Comparison of ENCODE assay signal across 10 mouse cellular contexts in genomic region chr14:27105731-27106457, GRCm38 (mm10). TPM values are rescaled to one million over a fixed set of nuclear protein-coding genes. Genes with fewer than 3 reads are reported as not detected.
DNase-seq lines count a peak whose midpoint lies in the region; ATAC-seq and TF ChIP-seq lines count a peak whose summit lies in the region.
"Had no signal": no experiment of that assay in that cellular context is flagged by ENCODE, and none has a peak within 500 bp of the region (broad histone marks: within the 10 kb centered on the region; RNA-seq: fewer than 3 reads in every experiment).

No protein-coding gene starts in this region.

- no peak for ATAC-seq in embryonic facial prominence, embryonic 11.5 days (replicated peaks; ENCODE audit: insufficient number of reproducible peaks, low FRiP score, low TSS enrichment, low read depth)
- no peak for ATAC-seq in intestine, embryonic 16.5 days

- H3K4me3 ChIP-seq in embryonic facial prominence, embryonic 11.5 days (ENCODE audit: low read depth, low read length): no peak overlapping the region
- no peak overlapping the region for H3K4me3 ChIP-seq in intestine, embryonic 16.5 days (ENCODE audit: low read length)
- H3K4me3 ChIP-seq in kidney, adult 2 months (ENCODE audit: insufficient read depth, low read depth, low read length): no peak overlapping the region

- H3K9ac ChIP-seq in embryonic facial prominence, embryonic 11.5 days (replicated peaks; ENCODE audit: low read length): no peak overlapping the region
- H3K9ac ChIP-seq in intestine, embryonic 16.5 days (ENCODE audit: low read depth, low read length): no peak overlapping the region
- H3K9ac ChIP-seq: liver, embryonic 14.5 days had no signal

- no peaks in the 10 kb centered on the region for H3K36me3 ChIP-seq in embryonic facial prominence, embryonic 11.5 days (replicated peaks; ENCODE audit: control insufficient read depth, insufficient read depth, low read depth, low read length)
- H3K36me3 ChIP-seq in intestine, embryonic 16.5 days (ENCODE audit: control insufficient read depth, insufficient read depth, low read length): no peaks in the 10 kb centered on the region
- H3K36me3 ChIP-seq in kidney, adult 2 months (ENCODE audit: control insufficient read depth, insufficient read depth, low read length): no peaks in the 10 kb centered on the region

- H3K9me3 ChIP-seq in embryonic facial prominence, embryonic 11.5 days (replicated peaks; ENCODE audit: control insufficient read depth, low read length): no peaks in the 10 kb centered on the region
- no peaks in the 10 kb centered on the region for H3K9me3 ChIP-seq in intestine, embryonic 16.5 days (ENCODE audit: control insufficient read depth, low read length)

- no peak overlapping the region for H3K27ac ChIP-seq in embryonic facial prominence, embryonic 11.5 days (replicated peaks; ENCODE audit: low read depth, low read length)
- H3K27ac ChIP-seq in intestine, embryonic 16.5 days (ENCODE audit: low read length): peak overlapping the region; percentile 53
- H3K27ac ChIP-seq in kidney, adult 2 months (ENCODE audit: insufficient read depth, low read depth, low read length): no peak overlapping the region
- H3K27ac ChIP-seq: liver, embryonic 14.5 days had no signal

- TF ChIP-seq POLR2A in kidney, adult 2 months (IDR thresholded peaks at IDR 0.05; ENCODE audit: low read depth, low read length): no peak

- DNase-seq in left cerebral cortex, adult 11 months (ENCODE audit: low spot score): peak; percentile 25
- DNase-seq in left cerebral cortex, postnatal 4 days: no peak
- DNase-seq in embryonic facial prominence, embryonic 11.5 days (ENCODE audit: low spot score): peak; percentile 32
- peak; percentile 39 for DNase-seq in retina, embryonic 14.5 days (ENCODE audit: low spot score)
- no peak for DNase-seq in urinary bladder, postnatal 14 days (ENCODE audit: low spot score)
- DNase-seq in kidney, adult 2 months: no peak
- DNase-seq: cerebellum, adult 8-10 months; thymus, postnatal 25 days had no signal

- H3K4me1 ChIP-seq in embryonic facial prominence, embryonic 11.5 days (ENCODE audit: control insufficient read depth, insufficient read depth, low read length): no peaks in the 10 kb centered on the region
- no peaks in the 10 kb centered on the region for H3K4me1 ChIP-seq in intestine, embryonic 16.5 days (ENCODE audit: control insufficient read depth, insufficient read depth, low read length)
- peaks cover 6% of the 10 kb centered on the region; the same call in 1 of the 2 replicates for H3K4me1 ChIP-seq in kidney, adult 2 months (ENCODE audit: control insufficient read depth, insufficient read depth, low read length)

- intact Hi-C loops in left cerebral cortex, postnatal 4 days (cut with DNase I): no loop called here

- 60% methylated on average over 12 of the region's 12 CpGs for WGBS in embryonic facial prominence, embryonic 11.5 days
- WGBS in intestine, embryonic 16.5 days: 64% methylated on average over 12 of the region's 12 CpGs
- WGBS in kidney, adult 2 months: 81% methylated on average over 12 of the region's 12 CpGs

- no peak for TF ChIP-seq CTCF in kidney, adult 2 months (conservative IDR thresholded peaks at IDR 0.05; ENCODE audit: insufficient read depth, insufficient read length, low read depth, low read length)

- no peaks in the 10 kb centered on the region for H3K27me3 ChIP-seq in embryonic facial prominence, embryonic 11.5 days (ENCODE audit: control insufficient read depth, insufficient read depth, low read length)
- no peaks in the 10 kb centered on the region for H3K27me3 ChIP-seq in intestine, embryonic 16.5 days (replicated peaks; ENCODE audit: control insufficient read depth, insufficient read depth, low read length)
- no peaks in the 10 kb centered on the region for H3K27me3 ChIP-seq in kidney, adult 2 months (replicated peaks; ENCODE audit: control insufficient read depth, insufficient read depth, low read length)

- no peak overlapping the region for H3K4me2 ChIP-seq in embryonic facial prominence, embryonic 11.5 days (ENCODE audit: low read depth, low read length)
- H3K4me2 ChIP-seq in intestine, embryonic 16.5 days (ENCODE audit: low read depth, low read length): no peak overlapping the region

RNA-seq across cellular contexts. Expression of gene Arhgef3, which starts 8.8 kb away (rescaled TPM):
- 10 to 100 TPM; 20.1 to 20.9 TPM for total RNA-seq in left cerebral cortex, postnatal 4 days (2021)
- 5.4 and 6.8 TPM in 2 replicates for polyA plus RNA-seq in embryonic facial prominence, embryonic 11.5 days (2014; fragmentation: Nextera tagmentation; extraction: Ambion mirVana)
- polyA plus RNA-seq in intestine, embryonic 16.5 days (2015; fragmentation: Nextera tagmentation; extraction: Ambion mirVana): 12.0 and 13.0 TPM in 2 replicates
- polyA plus RNA-seq in kidney, adult 2 months (2012; rRNA removed): 15.2 and 17.3 TPM in 2 replicates

Comparison
In these comparisons a context has a peak if more than half of its experiments do, and no peak if none do; other contexts are left out.
1. DNase-seq: peak in left cerebral cortex, adult 11 months (single experiment), embryonic facial prominence, embryonic 11.5 days (single experiment) and retina, embryonic 14.5 days (single experiment); none in left cerebral cortex, postnatal 4 days (single experiment), urinary bladder, postnatal 14 days (single experiment) and kidney, adult 2 months (single experiment).